Mouse (Mus musculus): ENCODE measurements around the gene Snx19. TPM values are rescaled to one million over a fixed set of nuclear protein-coding genes. Genes with fewer than 3 reads are reported as not detected.

Gene Snx19
- 22.5 and 25.0 TPM in 2 replicates for polyA plus RNA-seq (2015; fragmentation: Nextera tagmentation; extraction: Ambion mirVana)

GRCm38 (mm10) chr9:30426882-30427632 lies at the start of gene Snx19:
Gene Snx19, plus strand, starts transcription at chr9:30427108.
- Histone ChIP-seq H3K36me3 (peaks cover 7% of the 10 kb centered on the region), H3K27ac (no peak within 1 kb of the TSS), H3K4me1 (replicated peaks) (peaks cover 42% of the 10 kb centered on the region), H3K9ac (peak within 1 kb of the TSS; percentile 89), H3K4me2 (peak within 1 kb of the TSS; percentile 91), H3K27me3 (0 out of 2 replicates have a peak, but pooled peaks cover 3% of the 10 kb centered on the region), H3K4me3 (peak within 1 kb of the TSS; percentile 78), H3K9me3 (no peaks in the 10 kb centered on the region)
- WGBS = 3% methylated on average over 53 of the region's 53 CpGs
- ATAC-seq (ENCODE audit: low FRiP score) = peak; percentile 97

GRCm38 (mm10) chr9:30400771-30401170 lies 26.1 kb upstream of the Snx19 start:
- Histone ChIP-seq H3K4me1 (replicated peaks) (no peaks in the 10 kb centered on the region), H3K9ac (no peak overlapping the region), H3K4me2 (no peak overlapping the region), H3K9me3 (no peaks in the 10 kb centered on the region), H3K27ac (no peak overlapping the region), H3K27me3 (no peaks in the 10 kb centered on the region), H3K36me3 (no peaks in the 10 kb centered on the region), H3K4me3 (no peak overlapping the region)
- no peak for ATAC-seq (ENCODE audit: low FRiP score)
- 69% methylated on average over 1 of the region's 1 CpGs for whole genome bisulfite sequencing

GRCm38 (mm10) chr9:30422940-30423339 lies 4.0 kb upstream of the Snx19 start:
- H3K9ac ChIP-seq = no peak overlapping the region
- H3K4me3 ChIP-seq = no peak overlapping the region
- no peak for ATAC-seq (ENCODE audit: low FRiP score)
- peaks cover 7% of the 10 kb centered on the region for H3K4me1 ChIP-seq (replicated peaks)
- H3K9me3 ChIP-seq = no peaks in the 10 kb centered on the region
- H3K27ac ChIP-seq = no peak overlapping the region
- no peak overlapping the region for H3K4me2 ChIP-seq
- 0 out of 2 replicates have a peak, but pooled peaks cover 3% of the 10 kb centered on the region for H3K27me3 ChIP-seq
- WGBS = 6% methylated on average over 1 of the region's 1 CpGs
- no peaks in the 10 kb centered on the region for H3K36me3 ChIP-seq

- ATAC-seq (ENCODE audit: low FRiP score) = no peak
- Histone ChIP-seq H3K4me2 (no peak overlapping the region), H3K36me3 (peaks cover 6% of the 10 kb centered on the region; the same call in 1 of the 2 replicates), H3K27ac (no peak overlapping the region), H3K9ac (no peak overlapping the region), H3K27me3 (0 out of 2 replicates have a peak, but pooled peaks cover 3% of the 10 kb centered on the region), H3K4me3 (no peak overlapping the region), H3K9me3 (no peaks in the 10 kb centered on the region), H3K4me1 (replicated peaks) (peaks cover 30% of the 10 kb centered on the region)
- WGBS = 88% methylated on average over 7 of the region's 7 CpGs
Observed at GRCm38 (mm10) chr9:30425178-30425577, 1.7 kb upstream of the Snx19 start.

GRCm38 (mm10) chr9:30428231-30428630 lies 1.3 kb downstream of the Snx19 start:
- peak overlapping the region; percentile 89 for H3K9ac ChIP-seq

GRCm38 (mm10) chr9:30430447-30430846 lies 3.5 kb downstream of the Snx19 start:
- ATAC-seq (ENCODE audit: low FRiP score) = no peak
- H3K27me3 ChIP-seq = no peaks in the 10 kb centered on the region
- H3K4me1 ChIP-seq (replicated peaks) = peaks cover 42% of the 10 kb centered on the region
- no peaks in the 10 kb centered on the region for H3K9me3 ChIP-seq
- 91% methylated on average over 5 of the region's 5 CpGs for WGBS
- 0 out of 2 replicates have a peak overlapping the region, but pooled peaks have one; percentile 8 for H3K4me2 ChIP-seq
- no peak overlapping the region for H3K27ac ChIP-seq
- peaks cover 37% of the 10 kb centered on the region for H3K36me3 ChIP-seq
- H3K4me3 ChIP-seq = no peak overlapping the region
- no peak overlapping the region; the same call in 1 of the 2 replicates for H3K9ac ChIP-seq

More at GRCm38 (mm10) chr9:30428231-30428630, 1.3 kb downstream of the Snx19 start:
- no peaks in the 10 kb centered on the region for H3K9me3 ChIP-seq
- H3K4me2 ChIP-seq = peak overlapping the region; percentile 91
- H3K27ac ChIP-seq = no peak overlapping the region
- 96% methylated on average over 5 of the region's 5 CpGs for WGBS
- peaks cover 19% of the 10 kb centered on the region for H3K36me3 ChIP-seq
- H3K4me1 ChIP-seq (replicated peaks) = peaks cover 42% of the 10 kb centered on the region
- H3K27me3 ChIP-seq = 0 out of 2 replicates have a peak, but pooled peaks cover 3% of the 10 kb centered on the region
- H3K4me3 ChIP-seq = peak overlapping the region; percentile 78; the same call in 1 of the 2 replicates
- no peak for ATAC-seq (ENCODE audit: low FRiP score)

GRCm38 (mm10) chr9:30431909-30432308 lies 5.0 kb downstream of the Snx19 start:
- Histone ChIP-seq H3K4me2 (no peak overlapping the region), H3K27me3 (no peaks in the 10 kb centered on the region), H3K27ac (no peak overlapping the region), H3K4me1 (replicated peaks) (peaks cover 42% of the 10 kb centered on the region), H3K36me3 (peaks cover 52% of the 10 kb centered on the region), H3K4me3 (no peak overlapping the region), H3K9ac (no peak overlapping the region), H3K9me3 (no peaks in the 10 kb centered on the region)
- 89% methylated on average over 11 of the region's 11 CpGs for WGBS
- ATAC-seq (ENCODE audit: low FRiP score) = no peak

- H3K9ac ChIP-seq = no peak overlapping the region
- WGBS = 91% methylated on average over 4 of the region's 4 CpGs
- H3K4me1 ChIP-seq (replicated peaks) = peaks cover 25% of the 10 kb centered on the region
- no peaks in the 10 kb centered on the region for H3K27me3 ChIP-seq
- no peak overlapping the region for H3K4me2 ChIP-seq
- no peak for ATAC-seq (ENCODE audit: low FRiP score)
- H3K4me3 ChIP-seq = no peak overlapping the region
- no peaks in the 10 kb centered on the region for H3K9me3 ChIP-seq
- no peak overlapping the region for H3K27ac ChIP-seq
- peaks cover 61% of the 10 kb centered on the region for H3K36me3 ChIP-seq
Observed at GRCm38 (mm10) chr9:30433914-30434313, 7.0 kb downstream of the Snx19 start.

GRCm38 (mm10) chr9:30435902-30436585 lies 9.1 kb downstream of the Snx19 start:
- no peak overlapping the region for H3K4me2 ChIP-seq
- H3K27ac ChIP-seq = no peak overlapping the region
- H3K4me1 ChIP-seq (replicated peaks) = peaks cover 4% of the 10 kb centered on the region
- peaks cover 77% of the 10 kb centered on the region for H3K36me3 ChIP-seq
- H3K9me3 ChIP-seq = no peaks in the 10 kb centered on the region
- no peak overlapping the region for H3K4me3 ChIP-seq
- no peak for ATAC-seq (ENCODE audit: low FRiP score)
- H3K27me3 ChIP-seq = no peaks in the 10 kb centered on the region
- no peak overlapping the region for H3K9ac ChIP-seq
- 96% methylated on average over 8 of the region's 8 CpGs for WGBS

GRCm38 (mm10) chr9:30438505-30438904 lies 11.6 kb downstream of the Snx19 start:
- H3K4me1 ChIP-seq (replicated peaks) = no peaks in the 10 kb centered on the region
- WGBS = 69% methylated on average over 3 of the region's 3 CpGs
- no peak overlapping the region for H3K4me3 ChIP-seq
- no peak overlapping the region for H3K4me2 ChIP-seq
- H3K36me3 ChIP-seq = peaks cover 85% of the 10 kb centered on the region
- H3K9ac ChIP-seq = no peak overlapping the region
- ATAC-seq (ENCODE audit: low FRiP score) = no peak
- H3K27ac ChIP-seq = no peak overlapping the region
- no peaks in the 10 kb centered on the region for H3K27me3 ChIP-seq
- H3K9me3 ChIP-seq = no peaks in the 10 kb centered on the region

- Histone ChIP-seq H3K9ac (no peak overlapping the region), H3K9me3 (no peaks in the 10 kb centered on the region), H3K36me3 (peaks cover 87% of the 10 kb centered on the region), H3K4me1 (replicated peaks) (no peaks in the 10 kb centered on the region), H3K4me3 (no peak overlapping the region), H3K27ac (no peak overlapping the region), H3K4me2 (no peak overlapping the region), H3K27me3 (no peaks in the 10 kb centered on the region)
- ATAC-seq (ENCODE audit: low FRiP score) = no peak
- WGBS = 92% methylated on average over 2 of the region's 2 CpGs
Observed at GRCm38 (mm10) chr9:30441761-30442160, 14.9 kb downstream of the Snx19 start.

GRCm38 (mm10) chr9:30445232-30446085 lies 18.6 kb downstream of the Snx19 start:
- H3K27me3 ChIP-seq = no peaks in the 10 kb centered on the region
- H3K9me3 ChIP-seq = no peaks in the 10 kb centered on the region
- H3K27ac ChIP-seq = no peak overlapping the region
- H3K36me3 ChIP-seq = peaks cover 76% of the 10 kb centered on the region
- no peak overlapping the region for H3K4me2 ChIP-seq
- WGBS = 86% methylated on average over 14 of the region's 14 CpGs
- no peak overlapping the region for H3K4me3 ChIP-seq
- H3K9ac ChIP-seq = no peak overlapping the region
- no peaks in the 10 kb centered on the region for H3K4me1 ChIP-seq (replicated peaks)
- no peak for ATAC-seq (ENCODE audit: low FRiP score)

All from hindbrain, embryonic 13.5 days (tissue).